Mouse (Mus musculus): ENCODE measurements around the gene Slc35d3.

DNA sequence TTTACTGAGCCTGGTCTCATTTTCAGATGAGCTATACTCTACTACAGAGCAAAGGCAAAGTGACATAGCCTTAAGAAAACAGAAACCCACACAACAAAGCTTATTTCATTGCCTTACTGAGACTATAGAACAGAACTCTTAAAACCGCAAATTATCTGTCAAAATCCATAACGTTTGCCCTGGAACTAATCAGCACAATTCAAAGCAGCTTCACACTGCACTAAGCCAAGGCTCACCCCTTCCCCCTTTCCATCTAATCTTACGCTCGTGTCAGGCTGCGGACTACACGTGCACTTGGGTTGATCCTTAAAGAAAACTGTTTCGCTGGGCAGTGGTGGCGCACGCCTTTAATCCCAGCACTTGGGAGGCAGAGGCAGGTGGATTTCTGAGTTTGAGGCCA is 26.4 kb upstream of the Slc35d3 start:
- TF ChIP-seq CTCF (IDR thresholded peaks at IDR 0.05; ENCODE audit: insufficient read depth, low read depth, low read length), result no peak
- no peak for TF ChIP-seq POLR2A (IDR thresholded peaks at IDR 0.05; ENCODE audit: insufficient read depth, low read depth, low read length)
